In the genomic region with DNA sequence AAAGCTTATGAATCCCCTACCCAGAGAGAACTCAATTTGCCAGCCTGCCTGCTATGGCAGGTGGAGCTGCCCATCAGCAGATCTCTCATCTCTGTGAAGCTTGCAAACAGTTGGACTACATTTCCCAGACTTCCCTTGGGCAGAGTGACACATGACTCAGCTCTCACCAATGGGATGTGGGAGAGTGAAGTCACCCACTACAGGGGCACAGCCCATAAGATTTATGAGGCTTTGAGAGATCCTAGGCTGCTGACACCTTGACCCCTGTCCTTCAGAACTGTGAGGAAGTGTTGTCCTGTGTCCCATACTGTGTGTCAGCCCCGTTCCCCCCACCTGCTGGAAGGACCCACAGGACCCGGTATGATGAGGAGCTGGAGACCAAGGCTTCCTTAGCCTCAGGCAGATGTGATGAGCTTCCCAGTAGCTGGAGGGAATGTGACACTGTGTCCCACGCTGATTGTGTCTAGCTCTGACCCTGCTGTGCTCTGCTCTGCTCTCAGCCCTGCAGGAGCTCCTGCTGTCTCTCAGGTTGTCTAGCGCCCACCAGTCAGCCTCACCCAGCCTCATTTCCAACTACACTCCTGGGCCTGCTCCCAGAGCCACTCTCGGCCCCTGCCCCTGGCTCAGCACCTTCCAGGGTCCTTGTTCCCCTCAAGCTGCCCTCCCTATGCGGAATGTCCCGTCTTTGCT, we compare ENCODE assay signal across 8 mouse cellular contexts. TPM values are rescaled to one million over a fixed set of nuclear protein-coding genes. Genes with fewer than 3 reads are reported as not detected.
DNase-seq lines count a peak whose midpoint lies in the region; ATAC-seq and TF ChIP-seq lines count a peak whose summit lies in the region.

No protein-coding gene starts in this region.

- TF ChIP-seq CTCF in C2C12 (IDR thresholded peaks at IDR 0.05; ENCODE audit: control insufficient read depth, insufficient read depth, insufficient read length): no peak

- H3K27me3 ChIP-seq in C2C12 (ENCODE audit: control insufficient read depth, insufficient read depth, insufficient read length): no peaks in the 10 kb centered on the region
- no peaks in the 10 kb centered on the region for H3K27me3 ChIP-seq in liver, embryonic 15.5 days
- H3K27me3 ChIP-seq in neural tube, embryonic 13.5 days: no peaks in the 10 kb centered on the region

- H3K4me3 ChIP-seq in C2C12 (ENCODE audit: insufficient read depth, poor library complexity, severe bottlenecking): no peak overlapping the region
- no peak overlapping the region for H3K4me3 ChIP-seq in liver, embryonic 15.5 days (replicated peaks)
- no peak overlapping the region for H3K4me3 ChIP-seq in neural tube, embryonic 13.5 days

- H3K79me3 ChIP-seq in C2C12 (ENCODE audit: low read depth): no peaks in the 10 kb centered on the region

- H3K4me1 ChIP-seq in liver, embryonic 15.5 days (replicated peaks): no peaks in the 10 kb centered on the region
- H3K4me1 ChIP-seq in neural tube, embryonic 13.5 days (replicated peaks): peaks cover 11% of the 10 kb centered on the region

- H3K27ac ChIP-seq in liver, embryonic 15.5 days (replicated peaks): no peak overlapping the region
- peak overlapping the region; percentile 62 for H3K27ac ChIP-seq in neural tube, embryonic 13.5 days (replicated peaks)

- H3K36me3 ChIP-seq in C2C12 (ENCODE audit: control insufficient read depth, insufficient read depth): no peaks in the 10 kb centered on the region
- H3K36me3 ChIP-seq in liver, embryonic 15.5 days (replicated peaks): no peaks in the 10 kb centered on the region
- H3K36me3 ChIP-seq in neural tube, embryonic 13.5 days: no peaks in the 10 kb centered on the region

- intact Hi-C loops in heart, postnatal 10 days (cut with DNase I): loop anchor here (2.0 kb wide), 1 partner anchor 35 kb away; no protein-coding TSS in a partner anchor

- ATAC-seq in liver, embryonic 15.5 days (ENCODE audit: insufficient read depth): peak; percentile 31; the same call in 1 of the 2 replicates
- peak; percentile 86 for ATAC-seq in neural tube, embryonic 13.5 days (ENCODE audit: low read depth)

- DNase-seq in brain, adult 2 months (ENCODE audit: low read depth, low spot score): peak; percentile 95
- DNase-seq in fibroblast of lung, adult 2 months (ENCODE audit: low read depth): peak; percentile 17
- peak; percentile 67 to 70 for DNase-seq in heart, postnatal 10 days
- DNase-seq in kidney, postnatal 36 days: peak; percentile 54 to 56
- DNase-seq in testis, postnatal 10 days (ENCODE audit: low spot score): no peak

- H3K9ac ChIP-seq in liver, embryonic 15.5 days: no peak overlapping the region
- H3K9ac ChIP-seq in neural tube, embryonic 13.5 days: 0 out of 2 replicates have a peak overlapping the region, but pooled peaks have one; percentile 49

- no peaks in the 10 kb centered on the region for H3K79me2 ChIP-seq in C2C12 (ENCODE audit: control insufficient read depth, insufficient read depth)

- no peak overlapping the region for H3ac ChIP-seq in C2C12 (ENCODE audit: control insufficient read depth, insufficient read length, low read depth)

- no peaks in the 10 kb centered on the region for H3K9me3 ChIP-seq in liver, embryonic 15.5 days (replicated peaks)
- 0 out of 2 replicates have a peak, but pooled peaks cover 3% of the 10 kb centered on the region for H3K9me3 ChIP-seq in neural tube, embryonic 13.5 days

- 61% methylated on average over 7 of the region's 7 CpGs for WGBS in liver, embryonic 15.5 days (ENCODE audit: insufficient replicate concordance)
- WGBS in neural tube, embryonic 13.5 days: 60% methylated on average over 7 of the region's 7 CpGs

- no peak overlapping the region for H3K4me2 ChIP-seq in liver, embryonic 15.5 days
- peak overlapping the region; percentile 37 for H3K4me2 ChIP-seq in neural tube, embryonic 13.5 days

TF ChIP-seq in C2C12, 6 proteins besides CTCF, POLR2A, EP300 and RAD21:
- TF ChIP-seq MYOD1 (IDR thresholded peaks at IDR 0.05; ENCODE audit: control insufficient read depth, insufficient read length, low read depth) (peak; percentile 11), MYOG (IDR thresholded peaks at IDR 0.05; ENCODE audit: control insufficient read depth, extremely low read depth, insufficient read length) (no peak), USF1 (IDR thresholded peaks at IDR 0.05; ENCODE audit: low read depth) (peak; percentile 94)

RNA-seq across cellular contexts. Expression of a gene that starts 40.8 kb away (rescaled TPM):
- polyA plus RNA-seq in C2C12 (2012; fragmentation: generic; extraction: Trizol): 0.47 TPM
- 1 to 10 TPM; 1.9 to 3.1 TPM for total RNA-seq in heart, postnatal 10 days (2021)
- not detected in 2 replicates for polyA plus RNA-seq in liver, embryonic 15.5 days (2015; fragmentation: Nextera tagmentation; extraction: Ambion mirVana)
- 0.39 and 0.98 TPM in 2 replicates for polyA plus RNA-seq in neural tube, embryonic 13.5 days (2015; fragmentation: Nextera tagmentation; extraction: Ambion mirVana)
